Mouse (Mus musculus) limb, embryonic 11.5 days (tissue): ENCODE data around the gene Gtdc1. TPM values are rescaled to one million over a fixed set of nuclear protein-coding genes. Genes with fewer than 3 reads are reported as not detected.
"Not testable (repeated sequence)": the region's sequence is repeated elsewhere in the genome, so short reads cannot be mapped to it uniquely, and the experiment has no call there.

Experiments used
- ATAC-seq: fragments of 200-750 bp; cut with Nextera tagmentation; 2 replicates; pipeline ENCODE4 v1.8.0; 2017; ENCODE audit warnings: low read depth; ENCODE audit not compliant: insufficient number of reproducible peaks, low FRiP score, low TSS enrichment
- DNase-seq: peaks from one replicate; pipeline ENCODE4 v3.0.0-alpha.2; 2015; ENCODE audit warnings: low spot score
- H3K27ac ChIP-seq: fragments of 300-500 bp; sonication (generic); replicated peaks from 2 replicates; pipeline ENCODE4 v1.5.1; 2014; ENCODE audit warnings: low read depth, mild to moderate bottlenecking, low read length
- H3K27me3 ChIP-seq: fragments of 300-500 bp; sonication (generic); 2 replicates; pipeline ENCODE4 v1.6.1; 2014; ENCODE audit warnings: mild to moderate bottlenecking, low read length, mixed read lengths; ENCODE audit not compliant: control insufficient read depth, insufficient read depth
- H3K36me3 ChIP-seq: fragments of 300-500 bp; sonication (generic); 2 replicates; pipeline ENCODE4 v1.6.1; 2014; ENCODE audit warnings: mild to moderate bottlenecking, low read length, moderate library complexity, mixed read lengths; ENCODE audit not compliant: control insufficient read depth, insufficient read depth
- H3K4me1 ChIP-seq: fragments of 300-500 bp; sonication (generic); 2 replicates; pipeline ENCODE4 v1.6.1; 2014; ENCODE audit warnings: low read length, mixed read lengths; ENCODE audit not compliant: control insufficient read depth, insufficient read depth
- H3K4me2 ChIP-seq: fragments of 300-500 bp; sonication (generic); 2 replicates; pipeline ENCODE4 v1.6.1; 2014; ENCODE audit warnings: low read depth, mild to moderate bottlenecking, moderate library complexity; ENCODE audit not compliant: severe bottlenecking
- H3K4me3 ChIP-seq: fragments of 300-500 bp; sonication (generic); 2 replicates; pipeline ENCODE4 v1.5.1; 2014; ENCODE audit warnings: low read depth, low read length
- H3K9ac ChIP-seq: fragments of 300-500 bp; sonication (generic); 2 replicates; pipeline ENCODE4 v1.6.1; 2014; ENCODE audit warnings: mild to moderate bottlenecking, low read length
- H3K9me3 ChIP-seq: fragments of 300-500 bp; sonication (generic); 2 replicates; pipeline ENCODE4 v1.6.1; 2016; ENCODE audit warnings: low read length; ENCODE audit not compliant: control insufficient read depth
- WGBS: fragments of 180-500 bp; shearing (Covaris S2); extraction: QIAGEN DNeasy Blood & Tissue Kit; methylation state at CpG from one replicate; pipeline ENCODE4 v1.1.7; 2014; 5-methylcytosine and 5-hydroxymethylcytosine counted together
- polyA plus RNA-seq: library from polyadenylated mRNA; unstranded; fragments of >200 nt; fragmentation: Nextera tagmentation; extraction: Ambion mirVana; gene quantifications from 2 replicates; pipeline ENCODE4 v1.2.1, GENCODE M21; 2014

Gene Gtdc1
- polyA plus RNA-seq, 1 experiment from 2014 or later, result 9.7 TPM

DNA sequence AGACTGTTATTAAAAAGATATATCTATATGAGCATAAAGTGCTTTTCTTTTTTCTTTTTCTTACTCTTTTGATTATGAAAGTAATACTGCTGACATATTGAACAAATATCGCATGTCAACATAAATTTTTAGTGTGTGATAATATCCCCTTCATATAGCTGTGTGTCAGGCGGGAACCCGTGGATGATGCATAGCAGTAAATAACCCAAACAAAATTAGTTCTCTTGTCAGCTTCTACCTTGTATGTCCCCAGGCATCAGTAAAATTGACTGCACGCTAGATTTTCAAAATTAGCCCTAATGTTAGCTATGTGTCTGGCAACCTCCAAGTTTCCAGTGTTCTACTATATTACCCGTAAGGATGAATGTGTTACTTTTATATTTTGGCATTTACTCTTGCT lies 294.4 kb downstream of the Gtdc1 start:
- Histone ChIP-seq H3K4me2 (no peak overlapping the region), H3K9ac (no peak overlapping the region), H3K36me3 (no peaks in the 10 kb centered on the region), H3K27ac (no peak overlapping the region), H3K4me1 (no peaks in the 10 kb centered on the region), H3K9me3 (no peaks in the 10 kb centered on the region), H3K27me3 (no peaks in the 10 kb centered on the region), H3K4me3 (no peak overlapping the region)
- no peak for ATAC-seq
- no peak for DNase-seq
- 68% methylated on average over 5 of the region's 5 CpGs for WGBS

DNA sequence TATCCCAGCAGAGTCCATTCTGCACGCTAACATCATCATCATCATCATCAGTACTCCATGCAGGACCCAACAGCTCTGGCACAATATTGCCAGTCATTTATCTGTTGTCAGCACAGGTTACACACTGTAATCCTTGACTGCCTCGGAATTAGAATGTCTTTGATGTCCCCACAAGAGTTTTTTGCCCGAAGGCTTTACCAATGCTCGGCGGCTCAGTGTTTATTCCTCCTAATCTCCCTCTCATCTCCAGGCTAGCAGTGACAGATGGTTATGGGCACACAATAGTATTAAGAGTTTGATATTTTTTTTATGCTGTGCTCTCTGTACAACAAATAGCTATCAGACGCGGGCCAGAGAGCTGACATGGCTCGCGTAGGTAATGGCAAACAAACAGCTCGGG lies 294.9 kb downstream of the Gtdc1 start:
- ATAC-seq, result no peak

DNA sequence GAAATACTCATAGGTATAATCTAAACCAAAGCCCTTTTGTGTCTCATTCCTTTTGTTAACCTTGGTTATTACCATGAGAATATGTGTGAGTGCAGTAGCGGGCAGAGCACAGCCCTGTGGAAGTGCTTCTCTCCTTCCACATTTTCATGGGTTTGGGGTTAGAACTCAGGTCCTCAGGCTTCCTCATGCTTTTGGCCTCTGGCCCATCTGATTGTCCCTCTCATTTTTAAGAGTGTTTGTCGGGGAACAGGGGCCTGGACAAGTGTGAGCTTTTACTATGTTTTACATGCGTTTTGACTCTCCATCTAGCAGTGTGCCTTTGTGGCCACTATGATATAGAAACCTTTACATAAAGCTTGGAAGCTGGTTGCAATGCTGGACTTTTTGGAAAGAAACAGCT lies 296.4 kb downstream of the Gtdc1 start:
- no peaks in the 10 kb centered on the region for H3K27me3 ChIP-seq
- no peak for DNase-seq
- no peak for ATAC-seq
- H3K36me3 ChIP-seq, result no peaks in the 10 kb centered on the region
- H3K27ac ChIP-seq, result no peak overlapping the region
- H3K4me2 ChIP-seq, result no peak overlapping the region
- H3K4me1 ChIP-seq, result no peaks in the 10 kb centered on the region
- H3K9me3 ChIP-seq, result no peaks in the 10 kb centered on the region
- WGBS, result 85% methylated on average over 3 of the region's 3 CpGs
- H3K9ac ChIP-seq, result no peak overlapping the region
- no peak overlapping the region for H3K4me3 ChIP-seq

More for the DNA sequence above, 294.9 kb downstream of the Gtdc1 start:
- no peak for DNase-seq
- Histone ChIP-seq H3K36me3 (no peaks in the 10 kb centered on the region), H3K4me1 (no peaks in the 10 kb centered on the region), H3K9me3 (no peaks in the 10 kb centered on the region), H3K4me2 (no peak overlapping the region), H3K9ac (no peak overlapping the region), H3K27ac (no peak overlapping the region), H3K27me3 (no peaks in the 10 kb centered on the region), H3K4me3 (no peak overlapping the region)
- WGBS, result 55% methylated on average over 10 of the region's 10 CpGs

DNA sequence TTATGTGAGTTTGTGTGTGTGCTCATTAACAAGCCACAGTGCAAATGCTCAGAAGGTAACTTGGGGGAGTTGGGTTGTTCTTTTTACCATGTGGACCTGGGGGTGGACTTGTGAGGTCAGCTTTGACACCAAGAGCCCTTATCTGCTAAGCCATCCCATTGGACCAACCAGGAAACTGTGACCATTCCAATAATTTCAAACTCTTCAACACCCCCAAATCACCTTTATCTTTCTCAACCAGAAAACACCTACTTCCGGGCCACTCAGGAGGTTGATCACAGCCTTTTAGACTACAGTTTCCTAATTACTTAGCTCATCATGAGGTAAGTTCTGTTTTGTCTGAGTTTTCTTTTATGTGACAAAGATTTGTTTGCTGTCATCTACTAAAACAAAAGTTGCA lies 298.7 kb downstream of the Gtdc1 start:
- no peaks in the 10 kb centered on the region for H3K36me3 ChIP-seq
- no peak overlapping the region for H3K4me3 ChIP-seq
- ATAC-seq (no peak), DNase-seq (no peak)
- H3K27ac ChIP-seq, result no peak overlapping the region
- no peak overlapping the region for H3K9ac ChIP-seq
- no peaks in the 10 kb centered on the region for H3K27me3 ChIP-seq
- H3K9me3 ChIP-seq, result no peaks in the 10 kb centered on the region
- no peaks in the 10 kb centered on the region for H3K4me1 ChIP-seq
- WGBS, result 71% methylated on average over 1 of the region's 1 CpGs
- no peak overlapping the region for H3K4me2 ChIP-seq

DNA sequence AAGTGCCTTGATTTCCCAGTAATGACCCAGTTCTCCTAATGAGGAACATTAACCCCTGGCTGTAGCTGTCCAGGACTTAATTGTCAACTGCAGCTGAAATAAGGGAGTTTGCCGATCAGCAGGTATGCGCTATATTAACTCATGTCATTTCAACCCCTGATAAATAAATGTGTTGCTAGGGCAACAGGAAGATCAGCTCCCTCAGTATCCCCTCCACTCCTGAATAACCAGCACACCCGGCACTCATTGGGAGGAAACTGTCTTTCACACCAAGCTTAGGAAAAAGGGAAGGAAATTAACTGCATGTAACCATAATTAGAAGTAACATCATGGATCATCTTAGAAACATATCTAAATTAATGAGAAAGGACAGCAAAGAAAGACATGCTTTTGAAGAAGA lies 302.3 kb downstream of the Gtdc1 start:
- H3K36me3 ChIP-seq, result no peaks in the 10 kb centered on the region
- no peak overlapping the region for H3K9ac ChIP-seq
- ATAC-seq (no peak), DNase-seq (no peak)
- H3K9me3 ChIP-seq, result no peaks in the 10 kb centered on the region
- no peaks in the 10 kb centered on the region for H3K4me1 ChIP-seq
- 41% methylated on average over 3 of the region's 3 CpGs for WGBS
- no peak overlapping the region for H3K27ac ChIP-seq
- H3K4me2 ChIP-seq, result no peak overlapping the region
- H3K4me3 ChIP-seq, result no peak overlapping the region
- no peaks in the 10 kb centered on the region for H3K27me3 ChIP-seq

DNA sequence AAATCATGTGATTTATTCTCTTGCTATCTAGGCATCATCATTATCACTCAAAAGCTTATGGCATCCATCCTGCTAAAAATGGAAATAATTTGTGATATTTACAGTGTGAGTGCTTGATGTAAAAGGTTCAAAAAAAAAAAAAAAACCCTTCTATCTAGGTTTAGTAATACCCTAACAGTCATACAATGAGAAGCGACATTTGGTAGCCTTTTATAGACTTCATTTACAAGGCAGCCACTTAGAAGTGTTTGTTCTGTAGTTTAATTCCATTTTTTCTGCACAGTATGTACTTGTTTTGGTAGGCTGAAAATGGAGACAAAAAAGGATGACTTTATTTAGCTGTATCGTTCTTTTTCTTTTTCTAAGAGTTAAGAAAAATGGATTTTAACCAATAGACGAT lies 305.0 kb downstream of the Gtdc1 start:
- no peak for ATAC-seq
- 95% methylated on average over 3 of the region's 3 CpGs for WGBS
- DNase-seq, result no peak
- no peak overlapping the region for H3K4me3 ChIP-seq
- H3K4me2 ChIP-seq, result no peak overlapping the region
- no peaks in the 10 kb centered on the region for H3K4me1 ChIP-seq
- H3K9ac ChIP-seq, result no peak overlapping the region
- H3K27me3 ChIP-seq, result no peaks in the 10 kb centered on the region
- no peaks in the 10 kb centered on the region for H3K9me3 ChIP-seq
- H3K36me3 ChIP-seq, result no peaks in the 10 kb centered on the region
- no peak overlapping the region for H3K27ac ChIP-seq

DNA sequence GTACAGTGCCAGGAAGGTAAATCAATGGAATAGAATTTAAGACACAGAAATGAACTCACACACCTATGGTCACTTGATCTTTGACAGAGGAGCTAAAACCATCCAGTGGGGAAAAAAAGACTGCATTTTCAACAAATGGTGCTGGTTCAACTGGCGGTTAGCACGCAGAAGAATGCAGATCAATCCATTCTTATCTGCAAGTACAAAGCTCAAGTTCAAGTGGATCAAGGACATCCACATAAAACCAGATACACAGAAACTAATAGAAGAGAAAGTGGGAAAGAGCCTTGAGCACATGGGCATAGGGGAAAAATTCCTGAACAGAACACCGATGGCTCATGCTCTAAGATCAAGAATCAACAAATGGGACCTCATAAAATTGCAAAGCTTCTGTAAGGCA lies 327.8 kb downstream of the Gtdc1 start:
- H3K4me1 ChIP-seq, H3K36me3 ChIP-seq, H3K9me3 ChIP-seq, ATAC-seq, H3K4me3 ChIP-seq, H3K9ac ChIP-seq, H3K27me3 ChIP-seq, H3K4me2 ChIP-seq, H3K27ac ChIP-seq, DNase-seq: not testable (repeated sequence)
- 94% methylated on average over 3 of the region's 3 CpGs for WGBS

DNA sequence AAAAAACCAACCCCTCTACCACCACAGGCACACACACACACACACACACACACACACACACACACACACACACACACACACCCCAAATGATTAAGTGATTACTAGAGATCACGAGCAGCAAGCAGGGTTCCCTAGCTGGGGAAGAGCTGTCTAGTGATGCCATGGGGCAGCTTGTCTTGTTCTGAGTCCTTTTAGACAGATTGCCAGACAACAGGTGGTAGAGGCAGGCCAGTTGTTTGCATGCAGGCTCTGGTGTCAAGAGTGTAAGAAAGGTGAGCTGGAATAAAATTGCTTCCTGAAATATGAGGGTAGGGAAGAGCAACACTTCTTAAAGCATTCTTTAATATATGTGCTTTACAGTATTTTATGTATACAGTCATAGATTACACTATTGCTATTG lies 333.2 kb downstream of the Gtdc1 start:
- WGBS, result 53% methylated on average over 1 of the region's 1 CpGs
- Histone ChIP-seq H3K4me2 (no peak overlapping the region), H3K9ac (no peak overlapping the region), H3K4me3 (no peak overlapping the region), H3K9me3 (no peaks in the 10 kb centered on the region), H3K36me3 (no peaks in the 10 kb centered on the region), H3K4me1 (no peaks in the 10 kb centered on the region), H3K27ac (no peak overlapping the region), H3K27me3 (no peaks in the 10 kb centered on the region)
- ATAC-seq (no peak), DNase-seq (no peak)

DNA sequence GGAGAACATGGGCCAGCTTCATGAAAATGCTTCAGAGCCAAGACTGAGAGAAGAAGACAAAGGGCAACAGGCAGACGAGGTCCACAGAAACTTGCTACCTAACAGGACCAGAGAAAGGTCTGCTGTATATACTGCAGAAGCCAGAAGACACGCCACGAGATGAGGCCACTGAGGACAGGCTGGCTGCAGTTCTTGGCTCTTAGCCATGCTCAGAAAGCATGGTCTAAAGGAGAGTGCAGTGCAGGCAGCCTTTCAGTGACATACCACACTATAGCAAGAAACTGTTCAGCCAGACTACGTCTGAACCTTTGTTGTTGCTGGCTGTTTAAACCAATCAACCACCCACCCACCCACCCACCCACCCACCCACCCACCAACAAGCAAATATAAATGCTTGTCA lies 336.6 kb downstream of the Gtdc1 start:
- no peak overlapping the region for H3K4me2 ChIP-seq
- no peak for DNase-seq
- WGBS, result 74% methylated on average over 4 of the region's 4 CpGs

More for the DNA sequence above, 336.6 kb downstream of the Gtdc1 start:
- no peak overlapping the region for H3K4me3 ChIP-seq
- H3K27me3 ChIP-seq, result no peaks in the 10 kb centered on the region
- H3K36me3 ChIP-seq, result no peaks in the 10 kb centered on the region
- H3K4me1 ChIP-seq, result no peaks in the 10 kb centered on the region
- no peak overlapping the region for H3K27ac ChIP-seq
- ATAC-seq, result no peak
- H3K9ac ChIP-seq, result no peak overlapping the region
- H3K9me3 ChIP-seq, result no peaks in the 10 kb centered on the region
